Mouse (Mus musculus) forebrain, embryonic 13.5 days (tissue): Measurements from ENCODE around the gene Zbtb16. TPM values are rescaled to one million over a fixed set of nuclear protein-coding genes. Genes with fewer than 3 reads are reported as not detected.

Experiments used
- ATAC-seq: fragments of 200-750 bp; cut with Nextera tagmentation; 2 replicates; pipeline ENCODE4 v1.8.0; 2017
- H3K27ac ChIP-seq: fragments of 300-500 bp; sonication (generic); 2 replicates; pipeline ENCODE4 v1.5.1; 2015; ENCODE audit warnings: inconsistent platforms, mild to moderate bottlenecking, moderate library complexity
- H3K27me3 ChIP-seq: fragments of 300-500 bp; sonication (generic); 2 replicates; pipeline ENCODE4 v1.6.1; 2015; ENCODE audit warnings: mild to moderate bottlenecking, inconsistent platforms
- H3K36me3 ChIP-seq: fragments of 300-500 bp; sonication (generic); 2 replicates; pipeline ENCODE4 v1.6.1; 2015; ENCODE audit warnings: mild to moderate bottlenecking, inconsistent platforms; ENCODE audit not compliant: poor library complexity, severe bottlenecking
- H3K4me1 ChIP-seq: fragments of 300-500 bp; sonication (generic); 2 replicates; pipeline ENCODE4 v1.6.1; 2015; ENCODE audit warnings: inconsistent platforms
- H3K4me2 ChIP-seq: fragments of 300-500 bp; sonication (generic); 2 replicates; pipeline ENCODE4 v1.6.1; 2015; ENCODE audit warnings: inconsistent platforms, mild to moderate bottlenecking, moderate library complexity
- H3K4me3 ChIP-seq: fragments of 300-500 bp; sonication (generic); 2 replicates; pipeline ENCODE4 v1.5.1; 2015; ENCODE audit warnings: mild to moderate bottlenecking, inconsistent platforms
- H3K9ac ChIP-seq: fragments of 300-500 bp; sonication (generic); 2 replicates; pipeline ENCODE4 v1.6.1; 2015; ENCODE audit warnings: mild to moderate bottlenecking, inconsistent platforms
- H3K9me3 ChIP-seq: fragments of 300-500 bp; sonication (generic); replicated peaks from 2 replicates; pipeline ENCODE4 v1.6.1; 2016; ENCODE audit warnings: inconsistent platforms
- WGBS: fragments of 180-500 bp; shearing (Covaris S2); methylation state at CpG from one replicate; pipeline ENCODE4 v1.1.7; 2015; 5-methylcytosine and 5-hydroxymethylcytosine counted together
- polyA plus RNA-seq: library from polyadenylated mRNA; unstranded; fragments of >200 nt; fragmentation: Nextera tagmentation; extraction: Ambion mirVana; gene quantifications from 2 replicates; pipeline ENCODE4 v1.2.1, GENCODE M21; 2015

Gene Zbtb16
- polyA plus RNA-seq, 1 experiment from 2014 or later: 3.2 TPM

- no peaks in the 10 kb centered on the region for H3K4me1 ChIP-seq
- H3K4me3 ChIP-seq: no peak overlapping the region
- no peak overlapping the region for H3K27ac ChIP-seq
- H3K27me3 ChIP-seq: no peaks in the 10 kb centered on the region
- H3K36me3 ChIP-seq: no peaks in the 10 kb centered on the region
- no peak overlapping the region for H3K4me2 ChIP-seq
- H3K9ac ChIP-seq: no peak overlapping the region
- 69% methylated on average over 19 of the region's 19 CpGs for WGBS
- no peak for ATAC-seq
- H3K9me3 ChIP-seq: no peaks in the 10 kb centered on the region
Measured at GRCm38 (mm10) chr9:48813960-48814880, 21.8 kb downstream of the Zbtb16 start.

GRCm38 (mm10) chr9:48812352-48812751 lies 23.7 kb downstream of the Zbtb16 start:
- WGBS: 93% methylated on average over 6 of the region's 6 CpGs
- Histone ChIP-seq H3K27ac (no peak overlapping the region), H3K9ac (no peak overlapping the region), H3K4me3 (no peak overlapping the region), H3K36me3 (no peaks in the 10 kb centered on the region), H3K9me3 (no peaks in the 10 kb centered on the region), H3K4me1 (no peaks in the 10 kb centered on the region), H3K4me2 (no peak overlapping the region), H3K27me3 (no peaks in the 10 kb centered on the region)
- no peak for ATAC-seq

- no peak overlapping the region for H3K4me2 ChIP-seq
- H3K36me3 ChIP-seq: no peaks in the 10 kb centered on the region
- no peaks in the 10 kb centered on the region for H3K9me3 ChIP-seq
- ATAC-seq: no peak
- no peaks in the 10 kb centered on the region for H3K27me3 ChIP-seq
- WGBS: 78% methylated on average over 6 of the region's 6 CpGs
- H3K9ac ChIP-seq: no peak overlapping the region
- no peaks in the 10 kb centered on the region for H3K4me1 ChIP-seq
- H3K27ac ChIP-seq: no peak overlapping the region
- no peak overlapping the region for H3K4me3 ChIP-seq
Measured at GRCm38 (mm10) chr9:48806591-48806990, 29.4 kb downstream of the Zbtb16 start.

- Histone ChIP-seq H3K27me3 (no peaks in the 10 kb centered on the region), H3K36me3 (no peaks in the 10 kb centered on the region), H3K9ac (no peak overlapping the region), H3K9me3 (no peaks in the 10 kb centered on the region), H3K27ac (no peak overlapping the region), H3K4me1 (no peaks in the 10 kb centered on the region), H3K4me3 (no peak overlapping the region), H3K4me2 (no peak overlapping the region)
- WGBS: 93% methylated on average over 8 of the region's 8 CpGs
- no peak for ATAC-seq
Measured at GRCm38 (mm10) chr9:48805850-48806249, 30.2 kb downstream of the Zbtb16 start.

GRCm38 (mm10) chr9:48804509-48804908 lies 31.5 kb downstream of the Zbtb16 start:
- H3K9ac ChIP-seq: no peak overlapping the region
- no peak for ATAC-seq
- WGBS: 90% methylated on average over 6 of the region's 6 CpGs
- H3K4me3 ChIP-seq: no peak overlapping the region
- no peak overlapping the region for H3K27ac ChIP-seq
- no peaks in the 10 kb centered on the region for H3K4me1 ChIP-seq
- H3K4me2 ChIP-seq: no peak overlapping the region
- H3K27me3 ChIP-seq: no peaks in the 10 kb centered on the region
- H3K36me3 ChIP-seq: no peaks in the 10 kb centered on the region
- no peaks in the 10 kb centered on the region for H3K9me3 ChIP-seq

GRCm38 (mm10) chr9:48803460-48804240 lies 32.4 kb downstream of the Zbtb16 start:
- Histone ChIP-seq H3K9me3 (no peaks in the 10 kb centered on the region), H3K36me3 (no peaks in the 10 kb centered on the region)
- WGBS: 91% methylated on average over 27 of the region's 27 CpGs

GRCm38 (mm10) chr9:48802374-48802773 lies 33.6 kb downstream of the Zbtb16 start:
- H3K4me3 ChIP-seq: no peak overlapping the region
- H3K9ac ChIP-seq: no peak overlapping the region
- no peak overlapping the region for H3K27ac ChIP-seq
- H3K27me3 ChIP-seq: 0 out of 2 replicates have a peak, but pooled peaks cover 2% of the 10 kb centered on the region
- no peak overlapping the region for H3K4me2 ChIP-seq
- no peaks in the 10 kb centered on the region for H3K4me1 ChIP-seq
- WGBS: 62% methylated on average over 5 of the region's 5 CpGs
- no peak for ATAC-seq
- H3K36me3 ChIP-seq: no peaks in the 10 kb centered on the region
- H3K9me3 ChIP-seq: no peaks in the 10 kb centered on the region

More at GRCm38 (mm10) chr9:48803460-48804240, 32.4 kb downstream of the Zbtb16 start:
- Histone ChIP-seq H3K9ac (no peak overlapping the region), H3K27me3 (no peaks in the 10 kb centered on the region), H3K27ac (no peak overlapping the region), H3K4me1 (no peaks in the 10 kb centered on the region), H3K4me2 (no peak overlapping the region), H3K4me3 (no peak overlapping the region)
- ATAC-seq: no peak

- Histone ChIP-seq H3K36me3 (no peaks in the 10 kb centered on the region), H3K4me3 (no peak overlapping the region), H3K9ac (no peak overlapping the region), H3K27ac (no peak overlapping the region), H3K9me3 (no peaks in the 10 kb centered on the region), H3K4me1 (peaks cover 3% of the 10 kb centered on the region; the same call in 1 of the 2 replicates), H3K4me2 (no peak overlapping the region), H3K27me3 (0 out of 2 replicates have a peak, but pooled peaks cover 3% of the 10 kb centered on the region)
- WGBS: 73% methylated on average over 5 of the region's 5 CpGs
- no peak for ATAC-seq
Measured at GRCm38 (mm10) chr9:48801322-48801721, 34.7 kb downstream of the Zbtb16 start.

GRCm38 (mm10) chr9:48800627-48801026 lies 35.4 kb downstream of the Zbtb16 start:
- Histone ChIP-seq H3K4me2 (no peak overlapping the region), H3K9me3 (no peaks in the 10 kb centered on the region), H3K4me1 (peaks cover 8% of the 10 kb centered on the region), H3K27me3 (0 out of 2 replicates have a peak, but pooled peaks cover 6% of the 10 kb centered on the region), H3K36me3 (no peaks in the 10 kb centered on the region), H3K9ac (no peak overlapping the region), H3K27ac (no peak overlapping the region), H3K4me3 (no peak overlapping the region)
- WGBS: 87% methylated on average over 8 of the region's 8 CpGs
- no peak for ATAC-seq

GRCm38 (mm10) chr9:48798044-48798443 lies 38.0 kb downstream of the Zbtb16 start:
- H3K9ac ChIP-seq: no peak overlapping the region
- H3K27ac ChIP-seq: no peak overlapping the region
- no peak overlapping the region for H3K4me2 ChIP-seq
- no peak overlapping the region for H3K4me3 ChIP-seq
- H3K9me3 ChIP-seq: no peaks in the 10 kb centered on the region
- ATAC-seq: no peak
- 0 out of 2 replicates have a peak, but pooled peaks cover 9% of the 10 kb centered on the region for H3K27me3 ChIP-seq
- peaks cover 24% of the 10 kb centered on the region for H3K4me1 ChIP-seq
- H3K36me3 ChIP-seq: no peaks in the 10 kb centered on the region
- WGBS: 88% methylated on average over 6 of the region's 6 CpGs

GRCm38 (mm10) chr9:48796267-48796822 lies 39.7 kb downstream of the Zbtb16 start:
- no peak overlapping the region for H3K27ac ChIP-seq
- H3K9ac ChIP-seq: no peak overlapping the region
- H3K4me3 ChIP-seq: no peak overlapping the region
- WGBS: 58% methylated on average over 11 of the region's 11 CpGs
- no peak overlapping the region for H3K4me2 ChIP-seq
- ATAC-seq: no peak
- no peaks in the 10 kb centered on the region for H3K36me3 ChIP-seq
- no peaks in the 10 kb centered on the region for H3K9me3 ChIP-seq
- peaks cover 24% of the 10 kb centered on the region for H3K4me1 ChIP-seq
- H3K27me3 ChIP-seq: peaks cover 9% of the 10 kb centered on the region; the same call in 1 of the 2 replicates

GRCm38 (mm10) chr9:48795740-48796139 lies 40.3 kb downstream of the Zbtb16 start:
- 0 out of 2 replicates have a peak overlapping the region, but pooled peaks have one; percentile 7 for H3K4me2 ChIP-seq
- ATAC-seq: no peak
- peaks cover 9% of the 10 kb centered on the region; the same call in 1 of the 2 replicates for H3K27me3 ChIP-seq
- WGBS: 29% methylated on average over 10 of the region's 10 CpGs
- no peak overlapping the region for H3K4me3 ChIP-seq
- H3K27ac ChIP-seq: no peak overlapping the region
- H3K9me3 ChIP-seq: no peaks in the 10 kb centered on the region
- H3K4me1 ChIP-seq: peaks cover 24% of the 10 kb centered on the region
- no peak overlapping the region for H3K9ac ChIP-seq
- H3K36me3 ChIP-seq: no peaks in the 10 kb centered on the region
